Mouse (Mus musculus) C2C12 (cell line): ENCODE results near the gene Stk10. TPM values are rescaled to one million over a fixed set of nuclear protein-coding genes. Genes with fewer than 3 reads are reported as not detected.
A peak's percentile ranks its signal among the peaks of the same experiment; 100 is the strongest.

ENCODE experiments used
- H3K27me3 ChIP-seq: one replicate; pipeline ENCODE4 v1.6.1; 2011; ENCODE audit not compliant: control insufficient read depth, insufficient read depth, insufficient read length
- H3K36me3 ChIP-seq: one replicate; pipeline ENCODE4 v1.6.1; 2011; ENCODE audit not compliant: control insufficient read depth, insufficient read depth
- H3K4me3 ChIP-seq: one replicate; pipeline ENCODE4 v1.5.1; 2011; ENCODE audit warnings: mild to moderate bottlenecking, control low read depth; ENCODE audit not compliant: poor library complexity, insufficient read depth, severe bottlenecking
- H3K79me2 ChIP-seq: one replicate; pipeline ENCODE4 v1.6.1; 2011; ENCODE audit not compliant: control insufficient read depth, insufficient read depth
- H3K79me3 ChIP-seq: one replicate; pipeline ENCODE4 v1.6.1; 2011; ENCODE audit warnings: low read depth, control low read depth
- H3ac ChIP-seq: one replicate; pipeline ENCODE3; 2011; ENCODE audit warnings: low read depth; ENCODE audit not compliant: control insufficient read depth, insufficient read length
- CEBPB ChIP-seq: IDR thresholded peaks from one replicate; pipeline ENCODE4 v1.6.1; 2011; ENCODE audit warnings: low read depth, mild to moderate bottlenecking, control low read depth, moderate library complexity
- CTCF ChIP-seq: IDR thresholded peaks from one replicate; pipeline ENCODE4 v1.5.1; 2011; ENCODE audit not compliant: control insufficient read depth, insufficient read depth, insufficient read length
- FOSL1 ChIP-seq: IDR thresholded peaks from one replicate; pipeline ENCODE4 v1.8.0; 2011; ENCODE audit warnings: mild to moderate bottlenecking, low read length; ENCODE audit not compliant: poor library complexity, insufficient read depth, severe bottlenecking
- MAX ChIP-seq: IDR thresholded peaks from one replicate; pipeline ENCODE4 v1.6.1; 2011; ENCODE audit warnings: mild to moderate bottlenecking, control low read depth
- MYOD1 ChIP-seq: IDR thresholded peaks from one replicate; pipeline ENCODE4 v1.6.1; 2011; ENCODE audit warnings: low read depth; ENCODE audit not compliant: control insufficient read depth, insufficient read length
- MYOG ChIP-seq: IDR thresholded peaks from one replicate; pipeline ENCODE4 v1.6.1; 2011; ENCODE audit not compliant: control insufficient read depth, insufficient read length; ENCODE audit errors: extremely low read depth
- USF1 ChIP-seq: IDR thresholded peaks from one replicate; pipeline ENCODE4 v1.6.1; 2011; ENCODE audit warnings: low read depth, mild to moderate bottlenecking, control low read depth, moderate library complexity
- polyA plus RNA-seq: library from polyadenylated mRNA; unstranded; fragments of >200 nt; fragmentation: generic; extraction: Trizol; gene quantifications from one replicate; pipeline ENCODE4 v1.2.1, GENCODE M21; 2012; ENCODE audit warnings: missing spikeins

Gene Stk10
- polyA plus RNA-seq, 1 experiment = 8.2 TPM

DNA sequence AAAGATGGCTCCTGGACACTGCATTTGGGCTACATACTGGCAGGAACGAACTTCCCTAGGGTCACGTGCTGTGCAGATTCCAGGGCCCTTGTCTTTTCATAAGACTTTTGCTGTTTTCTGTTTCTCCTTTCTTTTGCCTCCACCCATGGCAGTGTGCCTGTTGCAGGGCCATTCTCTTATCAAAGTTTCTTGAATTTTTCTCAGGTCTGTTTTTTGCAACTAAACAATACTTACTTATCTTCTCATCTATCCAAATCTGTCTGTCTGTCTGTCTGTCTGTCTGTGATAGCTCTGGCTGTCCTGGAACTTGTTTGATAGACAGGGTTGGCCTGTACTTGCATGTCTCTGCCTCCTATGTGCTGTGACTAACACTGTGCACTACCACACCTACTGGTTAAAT is 101.7 kb downstream of the Stk10 start:
- H3K79me2 ChIP-seq = no peaks in the 10 kb centered on the region
- no peaks in the 10 kb centered on the region for H3K27me3 ChIP-seq
- no peak overlapping the region for H3K4me3 ChIP-seq
- no peaks in the 10 kb centered on the region for H3K79me3 ChIP-seq
- no peaks in the 10 kb centered on the region for H3K36me3 ChIP-seq
- H3ac ChIP-seq = no peak overlapping the region
- no peak for TF ChIP-seq MYOG
- TF ChIP-seq USF1 = peak; percentile 62

- Histone ChIP-seq H3K79me2 (peaks cover 5% of the 10 kb centered on the region), H3K36me3 (no peaks in the 10 kb centered on the region), H3K4me3 (no peak overlapping the region), H3K79me3 (peaks cover 2% of the 10 kb centered on the region), H3K27me3 (no peaks in the 10 kb centered on the region), H3ac (no peak overlapping the region)
- TF ChIP-seq FOSL1 (no peak), MYOG (no peak), MYOD1 (no peak), MAX (no peak), CTCF (no peak), CEBPB (no peak), USF1 (no peak)
Measured at GRCm38 (mm10) chr11:32636275-32636674, 103.2 kb downstream of the Stk10 start.

DNA sequence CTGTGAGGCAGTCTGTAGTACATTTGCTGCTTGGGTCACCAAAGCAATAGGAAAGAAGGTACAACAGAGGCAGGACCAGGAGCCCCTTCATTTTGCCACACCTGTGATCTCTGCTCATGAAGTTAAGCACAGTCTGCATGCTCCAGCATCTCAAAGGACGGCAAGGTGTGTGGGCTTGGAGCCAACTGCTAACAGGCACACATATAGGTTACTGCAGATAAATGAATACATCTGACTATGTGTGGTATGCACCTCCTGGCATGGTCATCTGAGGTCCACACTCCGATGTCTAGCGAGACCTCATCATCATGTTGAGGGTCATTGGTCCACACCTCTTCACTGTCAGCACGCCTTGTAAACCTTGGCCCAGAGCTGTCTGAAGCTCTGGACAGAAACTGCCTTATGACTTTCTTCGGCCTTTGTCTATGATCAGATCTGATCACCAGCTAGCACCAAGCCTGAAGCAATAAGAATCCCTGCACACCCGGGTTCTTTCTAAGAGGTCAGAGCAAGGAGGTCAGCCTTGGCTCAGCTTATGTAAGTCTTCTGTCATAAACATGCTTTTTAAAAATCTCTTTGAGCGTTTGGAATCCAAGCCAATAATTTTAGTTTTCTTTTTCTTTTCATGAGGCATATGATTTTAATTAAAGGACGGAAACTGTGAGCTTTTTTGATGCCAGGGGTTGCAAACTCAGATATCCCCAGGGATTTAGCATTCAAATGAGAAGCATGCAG is 105.6 kb downstream of the Stk10 start:
- H3ac ChIP-seq = no peak overlapping the region
- no peak for TF ChIP-seq MAX
- H3K79me2 ChIP-seq = peaks cover 23% of the 10 kb centered on the region
- H3K79me3 ChIP-seq = peaks cover 8% of the 10 kb centered on the region
- H3K27me3 ChIP-seq = no peaks in the 10 kb centered on the region
- no peak overlapping the region for H3K4me3 ChIP-seq
- no peaks in the 10 kb centered on the region for H3K36me3 ChIP-seq

GRCm38 (mm10) chr11:32640617-32641016 is 107.5 kb downstream of the Stk10 start:
- peaks cover 42% of the 10 kb centered on the region for H3K79me2 ChIP-seq
- H3ac ChIP-seq = no peak overlapping the region
- H3K4me3 ChIP-seq = no peak overlapping the region
- H3K27me3 ChIP-seq = no peaks in the 10 kb centered on the region
- H3K79me3 ChIP-seq = peaks cover 27% of the 10 kb centered on the region
- no peaks in the 10 kb centered on the region for H3K36me3 ChIP-seq
- TF ChIP-seq CTCF (no peak), USF1 (no peak), CEBPB (no peak), MYOD1 (no peak), FOSL1 (no peak), MYOG (no peak), MAX (no peak)

- Histone ChIP-seq H3K27me3 (no peaks in the 10 kb centered on the region), H3ac (peak within 1 kb of the TSS; percentile 87), H3K4me3 (peak within 1 kb of the TSS; percentile 83), H3K79me2 (peaks cover 59% of the 10 kb centered on the region), H3K36me3 (no peaks in the 10 kb centered on the region), H3K79me3 (peaks cover 43% of the 10 kb centered on the region)
- TF ChIP-seq FOSL1 = no peak
- peak; percentile 36 for TF ChIP-seq MAX
Measured at GRCm38 (mm10) chr11:32642249-32642876, 109.3 kb downstream of the Stk10 start, which contains the start of gene Fbxw11. Fbxw11 (plus strand) TSS chr11:32642724.

GRCm38 (mm10) chr11:32642899-32643886 is 110.1 kb downstream of the Stk10 start:
- TF ChIP-seq CEBPB (no peak), CTCF (no peak), MYOG (no peak), MAX (no peak), FOSL1 (no peak), USF1 (no peak), MYOD1 (no peak)

More at GRCm38 (mm10) chr11:32642899-32643886, 110.1 kb downstream of the Stk10 start:
- Histone ChIP-seq H3K27me3 (no peaks in the 10 kb centered on the region), H3K4me3 (peak overlapping the region; percentile 83), H3K79me2 (peaks cover 68% of the 10 kb centered on the region), H3ac (peak overlapping the region; percentile 87), H3K36me3 (no peaks in the 10 kb centered on the region), H3K79me3 (peaks cover 51% of the 10 kb centered on the region)
